Mouse (Mus musculus): ENCODE results near the gene Rph3a.
"Not testable (repeated sequence)": the region's sequence is repeated elsewhere in the genome, so short reads cannot be mapped to it uniquely, and the experiment has no call there.

- TF ChIP-seq POLR2A (IDR thresholded peaks at IDR 0.05; ENCODE audit: extremely low read depth, insufficient read depth, low read length); CTCF (IDR thresholded peaks at IDR 0.05; ENCODE audit: low read depth, low read length): not testable (repeated sequence)
Observed at GRCm38 (mm10) chr5:120919156-120919935, 90.5 kb downstream of the Rph3a start.

Measured in liver, adult 2 months (tissue).